Mouse (Mus musculus) embryo, embryonic 9.5 days (tissue): Measurements from ENCODE around the gene Wscd2.
A peak's percentile ranks its signal among the peaks of the same experiment; 100 is the strongest.
"Not testable (repeated sequence)": the region's sequence is repeated elsewhere in the genome, so short reads cannot be mapped to it uniquely, and the experiment has no call there.

Experiments
- DNase-seq: peaks from one replicate; pipeline ENCODE4 v3.0.0-alpha.2; 2017; ENCODE audit errors: extremely low spot score

Wscd2 gene

GRCm38 (mm10) chr5:113583424-113584162 lies 93.5 kb downstream of the Wscd2 start:
- no peak for DNase-seq

GRCm38 (mm10) chr5:113584439-113584838 lies 94.3 kb downstream of the Wscd2 start:
- DNase-seq = peak; percentile 45

DNA sequence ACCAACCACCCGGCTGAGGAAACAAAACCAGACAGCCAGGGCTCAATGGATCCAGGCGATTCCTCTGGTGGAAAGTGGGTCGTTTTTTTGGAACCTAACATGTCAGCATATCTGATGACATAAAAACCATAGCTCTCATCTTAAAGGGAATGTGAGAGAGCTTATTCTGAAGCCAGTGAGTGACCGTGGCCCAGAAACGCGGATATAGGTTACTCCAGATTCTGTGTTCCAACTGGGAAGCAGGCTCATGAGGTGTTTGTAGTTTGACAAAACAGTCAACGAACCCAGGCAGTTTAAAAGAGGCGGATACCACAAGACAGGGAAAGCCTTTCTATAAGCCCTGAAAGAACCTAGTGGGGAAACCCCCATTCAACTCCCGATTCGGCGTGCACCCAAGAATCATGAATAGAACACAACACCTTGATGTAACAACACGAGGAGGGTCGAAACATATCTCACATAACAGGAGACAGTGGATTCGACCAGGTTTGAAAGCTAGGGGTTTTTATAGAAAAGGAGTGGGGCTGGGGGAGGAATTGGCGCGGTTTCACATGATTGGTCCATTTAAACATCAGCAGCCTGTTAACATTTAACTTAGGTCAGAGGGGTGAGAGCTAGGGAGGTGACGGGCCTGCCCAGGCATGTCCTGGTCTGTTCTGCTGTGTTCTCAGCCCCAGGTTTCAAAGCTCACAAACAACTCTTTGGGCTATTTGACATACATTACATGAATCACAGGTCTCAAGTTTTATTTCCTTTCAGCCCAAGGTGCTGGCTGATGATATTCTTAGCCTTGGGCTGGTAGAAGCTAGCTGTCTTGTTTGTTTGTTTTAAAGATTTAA lies 95.7 kb downstream of the Wscd2 start:
- not testable (repeated sequence) for DNase-seq

GRCm38 (mm10) chr5:113586458-113586849 lies 96.3 kb downstream of the Wscd2 start:
- not testable (repeated sequence) for DNase-seq

DNA sequence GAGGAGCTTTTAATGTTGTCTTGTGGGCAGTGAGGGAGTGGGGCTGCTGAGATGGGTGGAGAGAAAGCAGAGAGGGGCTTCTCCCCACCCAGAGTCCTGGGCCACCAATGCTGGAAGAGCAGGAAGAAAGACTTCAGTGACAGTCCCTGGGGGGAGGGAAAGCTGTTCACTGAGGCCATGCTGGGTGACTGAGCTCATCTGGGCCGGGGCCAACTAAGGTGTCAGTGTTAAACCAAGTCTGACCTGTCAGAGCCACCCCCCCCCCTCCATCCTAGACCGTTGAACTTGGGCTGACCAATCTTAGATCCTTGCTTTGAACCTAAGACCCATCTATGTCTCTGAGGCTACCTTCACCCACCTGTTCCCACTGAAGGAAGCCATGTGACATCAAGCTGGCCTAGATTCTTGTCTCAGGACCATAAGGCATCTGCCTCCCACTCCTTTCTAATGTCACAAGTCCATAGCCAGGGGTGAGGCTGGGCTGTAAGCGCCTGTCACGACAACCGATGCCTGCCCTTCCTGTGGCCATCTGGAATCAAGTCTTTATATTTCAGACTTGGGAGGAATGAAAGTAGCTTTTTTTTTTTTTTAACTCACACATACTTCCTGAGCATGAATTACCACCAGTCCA lies 100.0 kb downstream of the Wscd2 start:
- DNase-seq = no peak

DNA sequence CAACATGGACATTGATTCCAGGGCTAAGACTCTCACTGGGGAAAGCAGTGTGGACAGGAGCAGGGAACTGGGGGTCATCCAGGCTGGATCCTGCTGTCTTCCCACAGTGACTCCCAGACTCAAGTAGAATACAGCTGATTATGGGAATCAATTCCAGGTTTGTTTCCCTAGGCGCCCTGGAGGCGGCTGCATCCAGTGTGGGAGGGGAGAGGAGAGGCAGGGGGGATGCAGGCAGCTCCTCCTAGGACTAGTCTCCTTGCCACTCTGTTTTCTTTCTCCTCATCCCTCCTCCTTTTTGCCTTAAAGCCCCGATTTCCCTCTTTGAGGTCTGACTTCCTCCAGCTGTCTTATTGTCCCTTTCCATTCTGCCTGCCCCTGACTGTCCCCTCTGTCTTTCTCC lies 101.0 kb downstream of the Wscd2 start:
- no peak for DNase-seq

GRCm38 (mm10) chr5:113591751-113592230 lies 101.7 kb downstream of the Wscd2 start:
- DNase-seq = peak; percentile 48

- no peak for DNase-seq
These were observed 104.0 kb downstream of the Wscd2 start for GRCm38 (mm10) chr5:113593911-113594705.

- no peak for DNase-seq
These were observed 106.1 kb downstream of the Wscd2 start for GRCm38 (mm10) chr5:113596252-113596651.

DNA sequence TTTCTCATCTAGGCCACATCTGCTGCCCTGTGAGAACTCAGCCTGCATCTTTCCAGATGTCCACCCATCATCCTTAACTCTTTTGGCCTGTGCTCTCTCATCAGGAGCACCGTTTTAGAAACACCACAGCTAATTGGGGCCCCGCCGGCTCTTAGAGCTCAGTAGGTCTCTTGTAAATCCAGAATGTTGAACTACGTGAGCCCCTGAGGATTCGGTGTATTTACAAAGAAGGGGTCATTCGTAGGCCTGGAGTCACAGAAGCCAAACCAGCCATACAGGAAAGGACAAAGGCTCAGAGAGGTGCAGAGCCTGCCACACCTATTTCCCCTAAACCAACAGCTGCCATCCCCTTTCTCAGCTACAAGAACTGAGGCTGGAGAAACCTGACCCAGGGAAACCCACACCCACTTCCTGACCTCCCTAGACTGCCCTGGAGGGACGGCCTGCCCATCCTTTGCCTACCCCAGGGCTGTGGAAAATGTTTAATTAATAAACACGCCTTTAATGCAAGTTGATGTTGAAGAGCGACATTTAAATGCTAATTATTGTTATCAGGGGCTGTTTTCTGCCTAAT lies 106.7 kb downstream of the Wscd2 start:
- no peak for DNase-seq

- no peak for DNase-seq
These were observed 110.0 kb downstream of the Wscd2 start for GRCm38 (mm10) chr5:113600181-113600580.

- DNase-seq = no peak
These were observed 110.7 kb downstream of the Wscd2 start for GRCm38 (mm10) chr5:113600803-113601202.

- no peak for DNase-seq
These were observed 113.3 kb downstream of the Wscd2 start for GRCm38 (mm10) chr5:113603471-113603870.

- no peak for DNase-seq
These were observed 114.6 kb downstream of the Wscd2 start for GRCm38 (mm10) chr5:113604758-113605157.

DNA sequence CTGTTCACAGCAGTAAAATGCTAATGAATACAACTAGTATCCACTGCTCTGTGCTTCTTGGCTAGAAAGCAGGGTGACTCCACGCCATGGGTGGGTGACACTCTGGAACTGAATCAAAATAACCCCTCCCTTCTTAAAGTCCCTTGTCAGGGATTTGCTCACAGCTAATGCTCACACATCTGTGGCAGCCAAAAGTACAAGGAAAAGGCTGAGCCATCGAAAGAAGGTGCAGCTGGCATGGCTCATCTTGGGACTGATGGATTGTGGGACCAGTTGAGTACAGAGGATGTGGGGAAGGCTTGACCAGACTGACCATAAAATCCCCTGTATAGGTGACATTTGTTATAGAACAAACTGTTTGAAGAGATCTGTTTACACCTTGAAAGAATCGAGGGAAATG lies 116.0 kb downstream of the Wscd2 start:
- no peak for DNase-seq

DNA sequence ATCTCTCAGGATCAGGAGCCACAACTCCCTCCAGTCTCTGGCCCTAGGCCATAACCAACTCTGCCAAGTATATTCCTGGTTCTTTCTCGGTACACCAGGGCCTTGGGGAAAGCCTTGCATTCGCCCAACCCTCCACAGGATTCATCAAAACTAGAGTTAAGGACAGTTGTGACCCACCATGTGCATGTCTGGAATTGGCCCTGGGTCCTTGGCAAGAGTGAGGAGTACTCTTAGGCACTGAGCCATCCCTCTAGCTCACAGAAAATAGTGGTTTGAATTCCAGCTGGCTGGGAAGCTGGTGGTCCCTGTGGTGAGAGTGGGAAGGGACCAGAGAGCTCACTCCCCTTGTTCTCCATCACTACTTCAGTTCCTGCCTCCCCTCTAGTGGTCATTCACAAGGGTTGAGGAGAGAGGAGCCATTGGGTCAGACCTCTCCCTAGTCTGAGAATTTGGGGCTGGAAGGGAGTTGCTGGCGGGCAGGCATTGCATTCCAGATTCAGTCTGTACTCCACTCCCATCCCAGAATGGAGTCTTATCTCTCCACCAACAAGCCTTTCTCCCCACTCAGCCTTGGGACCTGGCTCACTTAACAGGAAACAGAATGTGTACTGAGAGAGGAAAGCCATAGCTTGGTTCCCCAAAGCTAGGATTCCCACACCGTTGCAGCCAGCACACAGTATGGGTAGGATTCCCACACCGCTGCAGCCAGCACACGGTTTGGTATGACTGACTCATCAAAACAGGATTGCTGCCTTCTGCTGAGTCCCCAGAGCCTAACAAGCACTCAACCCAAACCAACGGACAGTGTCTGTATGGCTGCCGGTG lies 117.0 kb downstream of the Wscd2 start:
- no peak for DNase-seq

- no peak for DNase-seq
These were observed 117.9 kb downstream of the Wscd2 start for GRCm38 (mm10) chr5:113607941-113608431.

GRCm38 (mm10) chr5:113608511-113608910 lies 118.4 kb downstream of the Wscd2 start:
- DNase-seq = no peak

- no peak for DNase-seq
These were observed 119.8 kb downstream of the Wscd2 start for GRCm38 (mm10) chr5:113609891-113610290.

- no peak for DNase-seq
These were observed 120.4 kb downstream of the Wscd2 start for GRCm38 (mm10) chr5:113610490-113610889.
